Mouse (Mus musculus) stomach, embryonic 16.5 days (tissue): ENCODE measurements around the gene Lemd1. TPM values are rescaled to one million over a fixed set of nuclear protein-coding genes. Genes with fewer than 3 reads are reported as not detected.

Experiments
- ATAC-seq: fragments of 200-750 bp; cut with Nextera tagmentation; 2 replicates; pipeline ENCODE4 v1.8.0; 2017; ENCODE audit warnings: moderate number of reproducible peaks, moderate TSS enrichment; ENCODE audit not compliant: insufficient read depth, low FRiP score
- H3K27ac ChIP-seq: fragments of 300-500 bp; sonication (generic); 2 replicates; pipeline ENCODE4 v1.5.1; 2014; ENCODE audit warnings: low read length
- H3K27me3 ChIP-seq: fragments of 300-500 bp; sonication (generic); 2 replicates; pipeline ENCODE4 v1.6.1; 2014; ENCODE audit warnings: low read length, control low read depth, mixed read lengths; ENCODE audit not compliant: control insufficient read depth, insufficient read depth
- H3K36me3 ChIP-seq: fragments of 300-500 bp; sonication (generic); 2 replicates; pipeline ENCODE4 v1.6.1; 2014; ENCODE audit warnings: low read length; ENCODE audit not compliant: control insufficient read depth, insufficient read depth
- H3K4me1 ChIP-seq: fragments of 300-500 bp; sonication (generic); 2 replicates; pipeline ENCODE4 v1.6.1; 2014; ENCODE audit warnings: low read length, control low read depth, mixed read lengths; ENCODE audit not compliant: control insufficient read depth, insufficient read depth
- H3K4me2 ChIP-seq: fragments of 300-500 bp; sonication (generic); 2 replicates; pipeline ENCODE4 v1.6.1; 2014; ENCODE audit warnings: low read depth, low read length, mixed read lengths
- H3K4me3 ChIP-seq: fragments of 300-500 bp; sonication (generic); replicated peaks from 2 replicates; pipeline ENCODE4 v1.5.1; 2014; ENCODE audit warnings: mild to moderate bottlenecking, low read length
- H3K9ac ChIP-seq: fragments of 300-500 bp; sonication (generic); 2 replicates; pipeline ENCODE4 v1.6.1; 2014; ENCODE audit warnings: low read length
- H3K9me3 ChIP-seq: fragments of 300-500 bp; sonication (generic); replicated peaks from 2 replicates; pipeline ENCODE4 v1.6.1; 2016; ENCODE audit warnings: low read length, control low read depth; ENCODE audit not compliant: control insufficient read depth
- WGBS: fragments of 180-500 bp; shearing (Covaris S2); extraction: QIAGEN DNeasy Blood & Tissue Kit; methylation state at CpG from one replicate; pipeline ENCODE4 v1.1.7; 2014; 5-methylcytosine and 5-hydroxymethylcytosine counted together
- polyA plus RNA-seq: library from polyadenylated mRNA; unstranded; fragments of >200 nt; fragmentation: Nextera tagmentation; extraction: Ambion mirVana; gene quantifications from 2 replicates; pipeline ENCODE4 v1.2.1, GENCODE M21; 2015

Gene Lemd1
- polyA plus RNA-seq, 1 experiment from 2014 or later: 0.49 TPM

DNA sequence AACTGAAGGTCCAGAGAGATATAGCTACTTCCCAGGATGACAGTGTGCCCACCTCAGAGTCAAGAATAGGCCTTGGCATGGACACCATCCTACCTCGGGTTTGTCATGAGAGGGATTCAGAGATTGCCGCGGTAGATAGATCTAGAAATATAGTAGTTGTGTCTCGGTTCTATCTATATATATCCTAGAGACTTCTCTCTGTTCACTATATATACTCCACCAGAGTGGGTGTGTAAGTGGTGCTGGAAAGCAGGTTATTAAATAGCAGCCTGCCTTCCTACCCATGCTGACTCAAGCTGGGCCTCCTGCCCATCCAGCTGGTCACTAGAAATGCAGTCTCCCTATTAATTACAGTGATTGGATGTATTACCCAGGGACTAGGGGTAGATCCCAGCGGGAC, 11.5 kb downstream of the Lemd1 start:
- no peak overlapping the region for H3K4me2 ChIP-seq
- peaks cover 3% of the 10 kb centered on the region; the same call in 1 of the 2 replicates for H3K4me1 ChIP-seq
- no peak overlapping the region for H3K9ac ChIP-seq
- H3K27ac ChIP-seq: no peak overlapping the region
- ATAC-seq: no peak
- no peak overlapping the region for H3K4me3 ChIP-seq
- no peaks in the 10 kb centered on the region for H3K36me3 ChIP-seq
- 0 out of 2 replicates have a peak, but pooled peaks cover 5% of the 10 kb centered on the region for H3K27me3 ChIP-seq
- no peaks in the 10 kb centered on the region for H3K9me3 ChIP-seq
- 90% methylated on average over 5 of the region's 5 CpGs for WGBS

DNA sequence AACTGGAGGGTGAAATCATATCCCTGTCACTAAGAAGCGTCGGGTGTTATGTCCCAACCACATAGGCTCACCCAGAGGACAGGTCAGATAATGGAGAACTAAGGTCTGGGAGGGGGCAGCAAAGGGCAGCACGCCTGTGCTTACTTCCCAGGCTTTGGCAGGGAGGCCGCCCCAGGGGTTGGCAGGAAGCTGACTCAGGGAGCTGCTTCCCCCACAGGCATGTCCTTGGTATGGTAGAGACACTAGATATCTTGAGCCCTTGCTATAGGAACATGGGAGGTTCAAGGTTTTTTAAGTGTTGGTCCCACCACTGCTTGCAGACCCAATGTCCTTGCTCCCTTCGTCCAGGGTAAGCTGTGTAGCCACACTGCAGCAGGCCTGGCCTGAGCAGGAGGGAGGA, 14.7 kb downstream of the Lemd1 start:
- no peak overlapping the region for H3K4me3 ChIP-seq
- WGBS: 54% methylated on average over 5 of the region's 5 CpGs
- H3K36me3 ChIP-seq: no peaks in the 10 kb centered on the region
- no peak overlapping the region for H3K4me2 ChIP-seq
- no peak overlapping the region for H3K9ac ChIP-seq
- no peak overlapping the region for H3K27ac ChIP-seq
- no peaks in the 10 kb centered on the region for H3K9me3 ChIP-seq
- no peak for ATAC-seq
- H3K4me1 ChIP-seq: no peaks in the 10 kb centered on the region
- peaks cover 3% of the 10 kb centered on the region; the same call in 1 of the 2 replicates for H3K27me3 ChIP-seq

DNA sequence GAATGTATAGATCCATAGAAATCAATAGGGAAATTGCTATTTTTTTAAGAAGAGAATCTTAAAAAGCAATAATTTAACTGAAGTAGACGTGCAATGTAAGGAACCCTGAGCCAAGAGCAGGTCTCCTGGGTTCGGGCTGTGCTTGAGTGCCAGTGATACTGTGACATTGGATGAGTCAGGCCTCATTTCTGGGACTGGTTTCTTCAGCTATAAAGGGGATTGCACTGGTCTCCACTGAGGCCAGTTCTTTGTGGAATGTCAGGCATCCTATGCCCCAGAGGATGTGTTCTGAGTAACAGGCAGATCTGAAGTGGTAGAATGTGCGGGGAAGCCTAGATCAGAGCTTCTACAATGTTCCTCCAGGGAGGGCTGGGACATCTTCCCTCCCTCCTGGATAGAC, 15.6 kb downstream of the Lemd1 start:
- H3K27me3 ChIP-seq: peaks cover 3% of the 10 kb centered on the region; the same call in 1 of the 2 replicates
- H3K4me1 ChIP-seq: 0 out of 2 replicates have a peak, but pooled peaks cover 3% of the 10 kb centered on the region
- H3K4me3 ChIP-seq: no peak overlapping the region
- H3K9ac ChIP-seq: no peak overlapping the region
- no peak for ATAC-seq
- H3K27ac ChIP-seq: no peak overlapping the region
- 81% methylated on average over 3 of the region's 3 CpGs for WGBS
- no peaks in the 10 kb centered on the region for H3K9me3 ChIP-seq
- H3K4me2 ChIP-seq: no peak overlapping the region
- no peaks in the 10 kb centered on the region for H3K36me3 ChIP-seq

DNA sequence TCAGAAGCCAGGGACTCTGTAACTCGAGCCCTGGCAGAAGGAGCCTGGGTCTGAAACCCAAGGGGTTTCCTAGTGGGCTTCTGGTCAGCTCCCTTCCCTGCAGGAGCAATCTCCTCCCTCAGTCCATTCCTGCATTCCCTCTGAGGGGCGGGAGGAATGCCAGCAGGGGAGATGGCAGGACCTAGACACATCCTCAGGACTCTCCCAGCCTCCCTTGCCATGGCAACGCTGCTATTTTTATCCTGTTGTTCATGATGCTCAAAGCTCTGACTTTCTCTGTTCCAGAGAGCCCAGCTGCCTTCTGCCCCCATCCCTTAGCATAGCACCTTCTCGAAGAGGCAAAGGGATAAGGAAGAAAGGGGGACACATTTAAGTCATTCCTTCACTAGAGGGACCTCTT, 16.9 kb downstream of the Lemd1 start:
- Histone ChIP-seq H3K36me3 (no peaks in the 10 kb centered on the region), H3K9ac (no peak overlapping the region), H3K4me3 (no peak overlapping the region), H3K4me1 (0 out of 2 replicates have a peak, but pooled peaks cover 6% of the 10 kb centered on the region), H3K27me3 (peaks cover 6% of the 10 kb centered on the region; the same call in 1 of the 2 replicates), H3K9me3 (no peaks in the 10 kb centered on the region), H3K4me2 (no peak overlapping the region), H3K27ac (no peak overlapping the region)
- ATAC-seq: no peak
- WGBS: 19% methylated on average over 4 of the region's 4 CpGs

DNA sequence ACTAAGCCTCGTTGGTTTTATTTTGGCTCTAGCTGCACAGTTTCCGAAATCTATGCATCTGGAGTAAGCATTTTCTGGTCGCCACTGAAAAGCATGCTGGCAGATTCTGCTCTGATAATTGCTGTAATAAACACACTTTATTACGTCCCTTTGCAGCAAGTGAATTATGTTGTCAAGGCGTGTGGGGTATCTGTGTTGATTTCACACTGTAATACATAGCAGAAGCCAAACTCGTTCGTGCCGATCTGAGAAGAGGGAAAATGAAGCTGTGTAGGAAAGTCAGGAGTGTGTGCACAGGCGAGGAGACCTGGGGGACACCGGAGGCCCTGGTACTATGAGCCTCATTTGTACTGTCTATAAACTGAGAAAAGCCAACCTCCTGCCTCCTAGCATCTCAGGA, 18.2 kb downstream of the Lemd1 start:
- ATAC-seq: no peak
- WGBS: 74% methylated on average over 10 of the region's 10 CpGs
- Histone ChIP-seq H3K4me2 (no peak overlapping the region), H3K27me3 (peaks cover 6% of the 10 kb centered on the region; the same call in 1 of the 2 replicates), H3K4me1 (0 out of 2 replicates have a peak, but pooled peaks cover 6% of the 10 kb centered on the region), H3K27ac (no peak overlapping the region), H3K4me3 (no peak overlapping the region), H3K9me3 (no peaks in the 10 kb centered on the region), H3K9ac (no peak overlapping the region), H3K36me3 (no peaks in the 10 kb centered on the region)

DNA sequence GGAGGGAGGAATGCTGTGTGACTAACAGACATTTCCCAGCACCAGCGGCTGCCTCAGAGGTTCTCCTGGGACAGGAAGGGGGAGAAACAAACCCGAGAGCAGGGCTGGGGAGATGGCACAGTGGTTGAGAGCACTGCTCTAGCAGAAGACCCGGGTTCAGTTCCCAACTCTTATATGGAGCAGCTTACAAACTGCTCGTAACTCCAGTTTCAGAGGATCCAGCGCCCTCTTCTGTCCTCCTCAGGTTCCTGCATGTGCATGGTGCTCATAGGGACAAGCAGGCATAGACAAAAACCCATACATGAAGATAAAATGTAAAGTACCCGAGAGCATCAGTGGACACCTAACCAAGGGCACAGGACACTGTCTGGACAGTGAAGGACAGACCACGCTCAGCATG, 19.7 kb downstream of the Lemd1 start:
- no peaks in the 10 kb centered on the region for H3K9me3 ChIP-seq
- H3K27ac ChIP-seq: no peak overlapping the region
- no peak overlapping the region for H3K4me2 ChIP-seq
- no peaks in the 10 kb centered on the region for H3K36me3 ChIP-seq
- WGBS: 19% methylated on average over 7 of the region's 7 CpGs
- H3K4me1 ChIP-seq: 0 out of 2 replicates have a peak, but pooled peaks cover 6% of the 10 kb centered on the region
- H3K9ac ChIP-seq: no peak overlapping the region
- H3K27me3 ChIP-seq: peaks cover 6% of the 10 kb centered on the region; the same call in 1 of the 2 replicates
- no peak overlapping the region for H3K4me3 ChIP-seq
- ATAC-seq: no peak

DNA sequence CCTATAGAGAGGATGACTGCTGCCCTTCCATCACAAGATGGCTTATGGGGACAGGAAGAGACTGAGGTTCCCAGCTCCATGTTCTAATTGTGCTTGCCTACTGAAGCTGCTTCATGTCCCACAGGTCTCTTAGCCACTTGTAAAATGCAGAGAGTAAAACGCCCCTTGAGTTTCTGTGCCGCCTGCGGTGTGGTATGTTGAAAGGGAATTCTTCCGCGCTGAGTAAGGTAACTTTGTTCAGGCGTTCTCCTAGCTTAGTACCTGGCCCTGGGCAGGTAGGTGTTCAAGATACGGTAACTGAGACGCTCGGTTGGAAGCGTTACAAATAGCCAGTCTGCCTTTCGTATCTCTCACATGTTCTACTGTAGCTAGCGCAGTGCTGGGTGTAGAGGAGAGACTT, 20.4 kb downstream of the Lemd1 start:
- Histone ChIP-seq H3K27me3 (peaks cover 6% of the 10 kb centered on the region; the same call in 1 of the 2 replicates), H3K4me1 (0 out of 2 replicates have a peak, but pooled peaks cover 6% of the 10 kb centered on the region), H3K4me3 (peak overlapping the region; percentile 33; the same call in 1 of the 2 replicates), H3K27ac (no peak overlapping the region), H3K9ac (0 out of 2 replicates have a peak overlapping the region, but pooled peaks have one; percentile 28), H3K4me2 (peak overlapping the region; percentile 46), H3K36me3 (no peaks in the 10 kb centered on the region), H3K9me3 (no peaks in the 10 kb centered on the region)
- no peak for ATAC-seq
- 39% methylated on average over 12 of the region's 12 CpGs for WGBS

DNA sequence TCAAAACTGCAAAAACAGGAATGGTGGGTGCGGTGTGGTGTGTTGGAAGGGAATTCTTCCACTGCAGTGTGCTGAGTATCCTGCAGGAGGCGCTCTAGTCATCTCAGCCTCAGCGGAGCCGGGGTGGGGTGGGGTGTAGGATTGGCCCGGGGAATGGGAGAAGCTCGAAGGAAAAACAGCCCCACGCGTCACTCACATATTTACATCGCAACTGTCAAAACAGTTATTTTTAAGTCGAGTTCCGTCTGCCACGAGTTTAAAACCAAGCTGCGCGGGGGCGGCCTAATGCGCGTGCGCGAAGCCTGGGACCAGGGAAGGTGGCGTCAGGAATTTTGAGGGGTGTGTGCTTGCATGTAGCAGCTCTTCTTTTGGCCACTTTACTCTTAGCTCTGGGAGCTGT, 21.0 kb downstream of the Lemd1 start:
- Histone ChIP-seq H3K27me3 (peaks cover 6% of the 10 kb centered on the region; the same call in 1 of the 2 replicates), H3K27ac (no peak overlapping the region), H3K4me3 (peak overlapping the region; percentile 33), H3K4me2 (peak overlapping the region; percentile 46), H3K4me1 (0 out of 2 replicates have a peak, but pooled peaks cover 6% of the 10 kb centered on the region), H3K9me3 (no peaks in the 10 kb centered on the region), H3K9ac (0 out of 2 replicates have a peak overlapping the region, but pooled peaks have one; percentile 28), H3K36me3 (no peaks in the 10 kb centered on the region)
- ATAC-seq: peak; percentile 38; the same call in 1 of the 2 replicates
- whole genome bisulfite sequencing: 3% methylated on average over 20 of the region's 20 CpGs

DNA sequence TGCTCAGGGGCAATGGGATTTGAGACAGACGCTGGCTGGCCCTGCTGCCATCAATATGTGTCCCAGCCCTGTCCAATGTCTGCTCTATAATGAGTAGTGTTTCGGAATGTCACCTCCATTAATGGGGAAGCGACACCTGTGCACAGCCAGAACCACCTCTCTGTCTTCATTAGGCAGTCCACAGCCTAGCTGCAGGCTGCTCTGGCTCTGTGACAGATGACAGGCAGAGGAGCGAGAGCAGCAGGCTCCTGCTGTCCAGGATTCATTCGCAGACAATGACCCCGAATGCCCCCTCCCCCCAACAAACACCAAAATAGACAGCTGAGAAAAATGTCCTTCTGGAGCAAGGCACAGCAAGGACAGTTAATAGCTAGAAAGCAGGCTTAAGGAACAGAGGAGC, 21.8 kb downstream of the Lemd1 start:
- H3K9me3 ChIP-seq: no peaks in the 10 kb centered on the region
- H3K36me3 ChIP-seq: no peaks in the 10 kb centered on the region
- H3K27ac ChIP-seq: no peak overlapping the region
- H3K27me3 ChIP-seq: peaks cover 6% of the 10 kb centered on the region; the same call in 1 of the 2 replicates
- no peak overlapping the region for H3K4me2 ChIP-seq
- no peak overlapping the region for H3K4me3 ChIP-seq
- H3K9ac ChIP-seq: no peak overlapping the region
- WGBS: 42% methylated on average over 6 of the region's 6 CpGs
- ATAC-seq: no peak
- H3K4me1 ChIP-seq: 0 out of 2 replicates have a peak, but pooled peaks cover 6% of the 10 kb centered on the region
